In the genomic region with DNA sequence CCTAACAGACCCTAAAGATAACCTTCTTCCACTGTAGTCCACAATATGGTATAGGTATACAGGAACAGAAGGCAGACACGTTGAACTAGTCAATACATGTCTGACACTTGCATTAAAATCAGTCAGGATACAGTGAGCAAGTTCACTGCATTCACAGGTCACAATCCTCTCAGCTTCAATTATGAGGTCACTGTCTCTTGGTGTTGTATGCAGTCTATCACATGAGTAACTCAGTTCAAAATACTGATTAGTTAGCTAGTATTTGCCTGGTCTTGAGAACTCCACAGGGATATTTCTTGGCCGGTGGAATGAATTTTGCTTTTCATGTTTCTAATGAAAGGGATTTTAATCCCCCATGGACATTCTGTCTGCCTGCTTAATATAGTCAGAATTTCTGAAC, we compare ENCODE assay signal across 24 mouse cellular contexts.
"Had no signal": no experiment of that assay in that cellular context is flagged by ENCODE, and none has a peak within 500 bp of the region (broad histone marks: within the 10 kb centered on the region; RNA-seq: fewer than 3 reads in every experiment).

No protein-coding gene starts in this region.

- ATAC-seq: forebrain, embryonic 16.5 days; inflammation-experienced regulatory T-cells, adult 6 months; intestine, embryonic 15.5 days; intestine, postnatal 0 days had no signal

- H3K9me3 ChIP-seq: heart, embryonic 10.5 days; heart, embryonic 12.5 days; hindbrain, embryonic 10.5 days; hindbrain, embryonic 13.5 days; hindbrain, embryonic 15.5 days; intestine, embryonic 15.5 days; limb, embryonic 10.5 days; limb, embryonic 12.5 days had no signal

- H3K4me2 ChIP-seq: heart, embryonic 12.5 days; hindbrain, embryonic 13.5 days; hindbrain, embryonic 15.5 days; intestine, embryonic 15.5 days; limb, embryonic 12.5 days had no signal

- H3K4me1 ChIP-seq: heart, embryonic 10.5 days; heart, embryonic 12.5 days; hindbrain, embryonic 10.5 days; hindbrain, embryonic 13.5 days; hindbrain, embryonic 15.5 days; intestine, embryonic 15.5 days; limb, embryonic 10.5 days; limb, embryonic 12.5 days had no signal

- H3K9ac ChIP-seq: heart, embryonic 12.5 days; hindbrain, embryonic 13.5 days; hindbrain, embryonic 15.5 days; intestine, embryonic 15.5 days; limb, embryonic 12.5 days had no signal

- H3K4me3 ChIP-seq: gastrocnemius, adult 2 months; heart, embryonic 10.5 days; heart, embryonic 12.5 days; hindbrain, embryonic 10.5 days; hindbrain, embryonic 13.5 days; hindbrain, embryonic 15.5 days; intestine, embryonic 15.5 days; layer of hippocampus, adult 2 months; left cerebral cortex, adult 2 months; limb, embryonic 10.5 days; limb, embryonic 12.5 days had no signal

- H3K36me3 ChIP-seq: heart, embryonic 10.5 days; heart, embryonic 12.5 days; hindbrain, embryonic 10.5 days; hindbrain, embryonic 13.5 days; hindbrain, embryonic 15.5 days; intestine, embryonic 15.5 days; limb, embryonic 10.5 days; limb, embryonic 12.5 days had no signal

- H3K27me3 ChIP-seq: heart, embryonic 12.5 days; hindbrain, embryonic 13.5 days; hindbrain, embryonic 15.5 days; intestine, embryonic 15.5 days; limb, embryonic 12.5 days had no signal

- DNase-seq: gastrocnemius, adult 2 months; gastrocnemius, postnatal 10 days; gastrocnemius, postnatal 25 days; heart, adult 18-20 months; heart, postnatal 10 days; heart, postnatal 4 days; kidney, adult 18-20 months; kidney, adult 8-10 months; kidney, postnatal 10 days; kidney, postnatal 25 days; kidney, postnatal 4 days had no signal

- H3K27ac ChIP-seq: gastrocnemius, adult 2 months; heart, embryonic 10.5 days; hindbrain, embryonic 10.5 days; hindbrain, embryonic 13.5 days; hindbrain, embryonic 15.5 days; intestine, embryonic 15.5 days; layer of hippocampus, adult 2 months; left cerebral cortex, adult 2 months; limb, embryonic 10.5 days; limb, embryonic 12.5 days had no signal
